Mouse (Mus musculus): ENCODE results near the gene Atpaf2. TPM values are rescaled to one million over a fixed set of nuclear protein-coding genes. Genes with fewer than 3 reads are reported as not detected.

Atpaf2 gene
- polyA plus RNA-seq (2017; shearing (Covaris generic)): 49.0 TPM

GRCm38 (mm10) chr11:60417717-60418472 is at the start of gene Atpaf2:
Gene Atpaf2, minus strand, starts transcription at chr11:60418457.

DNA sequence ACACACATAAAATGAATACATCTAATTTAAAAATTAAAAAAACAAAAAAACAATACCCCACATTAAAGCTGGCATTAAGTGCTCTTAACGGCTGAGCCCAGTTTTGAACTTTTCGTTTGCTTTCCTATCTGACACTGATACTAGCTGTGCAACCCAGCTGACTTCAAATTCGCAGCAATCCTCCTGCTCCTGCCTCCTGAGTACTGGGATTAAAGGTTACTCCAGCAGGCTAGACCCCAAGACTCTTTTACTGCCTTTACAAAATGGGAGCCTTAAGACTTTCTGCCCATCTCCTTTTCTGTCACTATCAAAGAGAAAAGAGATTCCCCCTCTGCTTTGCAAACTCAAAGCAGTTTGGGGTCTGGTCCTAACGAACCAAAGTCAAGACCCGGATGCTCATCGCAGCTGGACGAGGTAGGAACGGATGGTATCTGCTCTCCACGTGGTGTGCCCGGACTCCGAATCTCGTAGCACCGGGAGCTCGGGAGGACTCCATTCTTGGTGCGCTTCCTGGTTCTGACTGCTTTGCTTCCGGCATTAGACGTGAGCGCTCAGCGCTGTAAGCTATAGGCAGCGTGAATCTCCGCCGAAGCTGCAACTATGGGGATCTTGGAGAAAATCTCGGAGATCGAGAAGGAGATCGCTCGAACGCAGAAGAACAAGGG is 36.0 kb upstream of the Atpaf2 start, which contains the start of gene Drg2:
Gene Drg2 (plus strand): TSS at position 512 of the 665 bp plus-strand sequence.

GRCm38 (mm10) chr11:60416963-60417716 is 1.1 kb downstream of the Atpaf2 start, which contains the start of gene Gid4:
Gene Gid4, plus strand, starts transcription at chr11:60417145.

DNA sequence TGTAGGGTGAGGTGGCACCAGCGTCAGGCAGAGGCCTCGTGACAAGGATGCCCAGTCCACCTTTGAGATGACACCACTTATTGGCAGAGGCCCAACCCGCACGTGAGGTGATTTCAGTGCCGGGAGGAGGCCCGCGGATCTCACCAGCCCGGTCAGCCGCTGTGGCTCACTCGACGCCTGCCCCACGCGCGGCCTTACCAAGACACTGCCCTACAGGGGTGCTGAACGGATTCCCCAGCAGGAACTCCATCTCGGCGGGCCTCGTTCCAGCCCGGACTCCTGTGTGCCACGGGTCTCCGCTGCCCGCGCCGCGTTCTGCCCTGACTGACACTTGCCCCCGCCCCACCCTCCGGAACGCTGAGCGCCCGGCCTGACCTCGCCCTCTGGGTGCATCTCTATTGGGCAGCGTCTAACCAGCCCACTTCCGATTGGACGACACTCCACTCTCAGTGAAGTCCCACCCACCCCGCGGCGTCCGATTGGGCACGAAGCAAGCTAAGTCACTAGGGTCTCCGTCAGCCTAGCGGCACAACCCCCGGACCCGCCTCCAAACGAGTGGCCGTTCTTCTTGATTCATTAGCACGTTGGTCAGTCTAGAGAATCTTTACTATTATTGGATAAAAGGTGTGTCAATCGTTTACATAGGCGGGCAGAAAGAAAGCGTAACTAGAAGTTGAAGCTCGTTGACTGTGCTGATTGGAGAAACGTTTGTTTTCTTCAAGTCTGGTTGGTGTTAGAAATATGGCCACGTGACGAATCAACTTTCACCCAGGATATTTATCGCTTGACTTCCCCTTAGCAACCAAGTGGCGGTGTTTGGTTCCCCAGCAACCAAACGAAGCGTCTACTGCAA is 65.5 kb downstream of the Atpaf2 start, which contains the start of the genes Tom1l2 and Drc3:
Gene Tom1l2 (minus strand): TSS at position 347 of the 853 bp plus-strand sequence.
Gene Drc3 (plus strand): TSS at position 771 of the 853 bp plus-strand sequence.

Other genes with a start within 250 kb of the Atpaf2 start
- 67.7 TPM for gene Srebf1, start 195.9 kb downstream of the Atpaf2 start, polyA plus RNA-seq (2017; shearing (Covaris generic))
- 70.4 TPM for gene Tom1l2, start 65.6 kb downstream of the Atpaf2 start, polyA plus RNA-seq (2017; shearing (Covaris generic))
- gene Drc3, start 65.1 kb downstream of the Atpaf2 start, polyA plus RNA-seq (2017; shearing (Covaris generic)): 0.68 TPM
- 5.8 TPM for gene Gid4, start 1.3 kb downstream of the Atpaf2 start, polyA plus RNA-seq (2017; shearing (Covaris generic))
- gene Drg2, start 36.1 kb upstream of the Atpaf2 start, polyA plus RNA-seq (2017; shearing (Covaris generic)): 72.4 TPM
- gene Myo15, start 50.9 kb upstream of the Atpaf2 start, polyA plus RNA-seq (2017; shearing (Covaris generic)): 0.05 TPM
- gene Alkbh5, start 117.9 kb upstream of the Atpaf2 start, polyA plus RNA-seq (2017; shearing (Covaris generic)): 3.8 TPM

All from CD4-positive, CD25-positive, alpha-beta regulatory T cell, adult 9 weeks (primary cell).